Mouse (Mus musculus) ovary, adult 18-20 months (tissue): Measurements from ENCODE around the gene Krt28.

ENCODE experiments used
- DNase-seq: peaks from one replicate; pipeline ENCODE4 v3.0.0; 2022; ENCODE audit warnings: low spot score, mixed read lengths

The Krt28 gene

DNA sequence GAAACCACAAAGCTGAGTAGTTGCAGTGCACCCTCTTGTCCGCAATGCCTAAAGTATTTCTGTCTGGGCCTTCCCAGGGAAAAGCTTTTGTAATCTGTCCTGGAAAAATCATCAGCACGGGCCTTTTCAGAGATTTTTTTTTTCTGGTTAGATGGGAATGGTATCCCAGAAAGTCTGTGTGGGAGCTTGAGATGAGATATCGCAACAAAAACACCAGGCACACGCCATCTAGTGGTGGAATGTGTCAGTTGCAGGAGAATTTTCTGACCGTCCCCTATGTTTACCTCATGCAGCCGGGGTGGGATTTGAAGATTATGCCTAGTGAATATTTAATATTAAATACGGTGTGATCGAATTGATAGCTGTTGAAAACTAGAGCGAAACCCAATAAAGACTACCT is 10.3 kb downstream of the Krt28 start:
- DNase-seq, result no peak

DNA sequence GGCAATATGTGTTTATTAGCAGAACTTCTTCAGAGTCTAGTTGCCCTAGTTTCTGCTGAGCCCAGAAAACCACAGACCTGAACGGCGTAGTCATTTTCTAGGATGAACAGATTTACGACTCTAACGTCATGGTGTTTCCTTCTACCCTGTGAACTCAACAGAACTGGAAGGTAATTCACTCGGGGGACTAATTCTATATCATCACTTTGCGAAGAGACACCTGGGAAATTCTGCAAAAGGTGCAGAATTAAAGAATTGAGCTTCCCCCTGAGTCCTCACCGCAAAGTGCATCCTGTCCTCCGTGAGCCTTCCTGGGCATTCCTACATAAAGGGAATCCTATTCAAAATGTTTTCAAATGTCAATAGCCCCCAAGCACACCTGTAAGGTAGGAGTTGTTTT is 13.3 kb downstream of the Krt28 start:
- DNase-seq, result no peak

- no peak for DNase-seq
Measured at GRCm38 (mm10) chr11:99351004-99351403, 23.7 kb downstream of the Krt28 start, which contains the start of gene Krt27. TSS of gene Krt27 (minus strand) at chr11:99351104.

DNA sequence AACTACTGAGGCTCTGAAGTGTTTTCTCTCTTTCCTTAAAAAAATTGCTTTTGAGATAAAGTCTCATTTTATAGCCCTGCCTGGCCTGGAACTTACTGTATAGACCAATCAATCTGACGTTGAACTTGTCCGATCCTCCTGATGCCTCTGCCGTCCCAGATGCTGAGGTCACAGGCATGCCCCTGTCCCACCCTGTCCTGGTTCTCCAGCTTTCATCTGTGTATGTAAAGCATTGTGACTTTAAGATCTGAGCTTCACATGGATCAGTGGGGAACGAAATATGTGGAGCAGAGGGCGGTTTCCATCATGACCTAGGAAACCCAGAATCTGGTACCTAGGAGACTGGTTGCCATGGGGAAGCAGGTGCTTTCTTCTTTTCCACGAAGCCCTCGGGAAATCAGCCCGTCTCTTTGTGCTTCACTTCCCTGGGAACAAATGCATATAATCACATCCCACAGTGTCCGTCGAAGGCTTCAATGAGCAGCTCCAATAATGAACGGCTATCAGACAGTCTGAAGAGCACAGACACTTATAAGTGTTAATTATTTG is 35.3 kb downstream of the Krt28 start:
- no peak for DNase-seq

- no peak for DNase-seq
Measured at GRCm38 (mm10) chr11:99337866-99338265, 36.8 kb downstream of the Krt28 start, which contains the start of gene Krt26. TSS of gene Krt26 (minus strand) at chr11:99337966.

DNA sequence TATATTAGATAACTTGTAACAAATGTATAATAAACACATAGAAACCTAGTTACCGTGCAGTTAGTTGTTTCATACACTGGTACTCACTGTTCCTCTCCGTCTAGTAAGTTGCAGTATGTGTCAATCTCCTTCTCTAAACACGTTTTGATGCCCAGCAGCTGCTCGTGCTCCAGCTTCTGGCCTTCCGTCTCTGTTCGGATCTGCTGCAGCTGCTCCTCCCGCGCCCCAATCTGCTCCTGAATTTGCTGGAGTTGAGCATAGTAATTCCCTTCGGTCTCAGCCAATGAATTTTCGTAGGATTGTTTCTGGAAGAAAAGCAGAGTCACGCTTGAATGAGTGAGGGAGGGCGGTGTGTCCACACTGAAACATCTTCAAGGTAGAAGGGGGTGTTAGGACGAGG is 41.3 kb downstream of the Krt28 start:
- DNase-seq, result no peak

- no peak for DNase-seq
Measured at GRCm38 (mm10) chr11:99329655-99330054, 45.0 kb downstream of the Krt28 start.

DNA sequence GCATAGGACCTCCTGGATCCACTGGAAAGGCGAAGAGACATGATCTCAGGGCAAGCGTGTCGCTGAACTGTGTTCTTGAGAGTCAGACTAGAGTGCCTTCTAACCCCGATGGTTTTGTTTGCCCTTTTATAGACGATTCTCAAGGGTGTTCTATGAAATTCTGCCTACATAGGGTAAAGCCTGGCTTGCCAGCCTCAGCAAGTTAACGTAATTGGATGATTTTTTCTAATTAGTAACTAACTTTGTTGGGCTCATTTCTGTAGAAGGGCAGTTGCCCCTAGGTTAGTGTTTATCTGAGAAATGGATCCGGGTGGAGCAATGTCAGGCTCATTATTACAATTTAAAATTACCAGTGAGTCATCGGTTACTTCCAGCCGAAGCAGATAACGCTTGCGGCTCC is 51.9 kb downstream of the Krt28 start, which contains the start of gene Krt25:
TSS of gene Krt25 (minus strand) at position 101 of the 400 bp plus-strand sequence.
- DNase-seq, result no peak

GRCm38 (mm10) chr11:99321094-99321493 is 53.6 kb downstream of the Krt28 start:
- no peak for DNase-seq

DNA sequence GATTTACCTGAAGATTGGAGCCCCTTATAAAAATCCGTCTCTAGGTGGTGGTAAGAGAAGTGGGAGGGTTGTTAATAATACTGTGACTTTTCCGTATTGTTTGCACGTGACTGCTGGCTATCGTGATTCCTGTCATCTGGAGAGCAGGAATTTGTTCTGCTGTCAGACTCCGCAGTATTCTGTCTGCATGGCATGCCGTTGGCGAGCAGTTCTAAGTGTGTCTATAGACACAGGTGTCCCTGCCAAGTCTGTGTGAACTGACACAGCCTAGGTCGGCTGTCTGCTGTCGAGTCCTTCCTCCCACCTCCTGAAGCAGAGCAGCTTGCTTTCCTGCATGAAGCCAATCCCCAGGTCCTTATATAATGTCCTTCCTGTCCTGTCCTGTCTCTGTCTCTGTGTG is 55.6 kb downstream of the Krt28 start:
- DNase-seq, result no peak

GRCm38 (mm10) chr11:99316543-99316942 is 58.2 kb downstream of the Krt28 start:
- no peak for DNase-seq
